ENCODE assay signal across 21 mouse cellular contexts in the genomic region with DNA sequence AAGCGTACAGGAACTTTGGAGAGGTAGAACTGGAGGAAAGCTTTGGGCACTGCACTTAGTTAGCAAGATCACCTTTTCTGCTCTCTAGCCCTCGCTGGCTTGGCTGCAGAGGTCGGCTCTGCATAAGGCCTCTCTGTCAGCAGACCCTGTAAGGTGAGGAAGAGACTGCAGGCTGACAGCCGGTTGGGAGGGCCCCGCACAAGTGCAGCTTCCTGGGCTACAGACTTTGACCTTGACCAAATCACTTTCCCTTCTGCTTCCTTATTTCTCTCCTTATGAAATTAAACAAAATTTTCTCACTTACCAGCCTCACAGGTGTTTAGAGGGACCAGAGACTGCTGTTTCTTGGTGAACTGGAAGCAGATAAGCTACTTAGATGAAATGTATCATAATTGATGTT. TPM values are rescaled to one million over a fixed set of nuclear protein-coding genes. Genes with fewer than 3 reads are reported as not detected.
"Had no signal": no experiment of that assay in that cellular context is flagged by ENCODE, and none has a peak within 500 bp of the region (broad histone marks: within the 10 kb centered on the region; RNA-seq: fewer than 3 reads in every experiment).

No protein-coding gene starts in this region.

- H3K9ac ChIP-seq: hindbrain, embryonic 15.5 days; limb, embryonic 15.5 days; liver, embryonic 12.5 days; lung, embryonic 14.5 days; midbrain, embryonic 13.5 days; neural tube, embryonic 15.5 days had no signal

- H3K36me3 ChIP-seq: hindbrain, embryonic 15.5 days; limb, embryonic 15.5 days; liver, embryonic 12.5 days; midbrain, embryonic 13.5 days; neural tube, embryonic 15.5 days had no signal

- H3K4me3 ChIP-seq: hindbrain, embryonic 15.5 days; layer of hippocampus, adult 2 months; left cerebral cortex, adult 2 months; limb, embryonic 15.5 days; liver, embryonic 12.5 days; midbrain, embryonic 13.5 days; myocyte; neural tube, embryonic 15.5 days had no signal

- H3K9me3 ChIP-seq: hindbrain, embryonic 15.5 days; limb, embryonic 15.5 days; liver, embryonic 12.5 days; midbrain, embryonic 13.5 days; neural tube, embryonic 15.5 days had no signal

- DNase-seq: kidney, adult 18-20 months; kidney, postnatal 10 days; kidney, postnatal 4 days; lung, embryonic 14.5 days; lung, postnatal 10 days; lung, postnatal 4 days; right cerebral cortex, adult 18-20 months had no signal

- H3K4me2 ChIP-seq: hindbrain, embryonic 15.5 days; limb, embryonic 15.5 days; liver, embryonic 12.5 days; lung, embryonic 14.5 days; midbrain, embryonic 13.5 days; neural tube, embryonic 15.5 days had no signal

- ATAC-seq: liver, embryonic 12.5 days; midbrain, embryonic 13.5 days had no signal

- H3K27ac ChIP-seq: hindbrain, embryonic 15.5 days; layer of hippocampus, adult 2 months; left cerebral cortex, adult 2 months; limb, embryonic 15.5 days; liver, embryonic 12.5 days; midbrain, embryonic 13.5 days; neural tube, embryonic 15.5 days; stomach, postnatal 0 days had no signal

- H3K27me3 ChIP-seq: hindbrain, embryonic 15.5 days; liver, embryonic 12.5 days; midbrain, embryonic 13.5 days had no signal

- H3K4me1 ChIP-seq: hindbrain, embryonic 15.5 days; liver, embryonic 12.5 days; midbrain, embryonic 13.5 days; neural tube, embryonic 15.5 days had no signal

RNA-seq across cellular contexts. Expression of a gene that starts 3.3 kb away (rescaled TPM):
- total RNA-seq: megakaryocyte-erythroid progenitor cell, adult 5-6 weeks had no signal
- polyA plus RNA-seq: myocyte had no signal

RNA-seq across cellular contexts. Expression of a gene that starts 16.2 kb away (rescaled TPM):
- total RNA-seq: megakaryocyte-erythroid progenitor cell, adult 5-6 weeks had no signal

RNA-seq across cellular contexts. Expression of a gene that starts 19.4 kb away (rescaled TPM):
- total RNA-seq: layer of hippocampus, adult 2 months; layer of hippocampus, postnatal 14 days; left cerebral cortex, adult 2 months; left cerebral cortex, postnatal 25 days; megakaryocyte-erythroid progenitor cell, adult 5-6 weeks had no signal
- polyA plus RNA-seq: hindbrain, embryonic 15.5 days; kidney, embryonic 14.5 days; limb, embryonic 11.5 days; limb, embryonic 15.5 days; liver, embryonic 12.5 days; lung, embryonic 14.5 days; midbrain, embryonic 13.5 days; myocyte; neural tube, embryonic 15.5 days had no signal
